Mouse (Mus musculus) heart, adult 2 months (tissue): Measurements from ENCODE around the gene Zbtb12.

Source experiments
- CTCF ChIP-seq: fragments of 200-600 bp; IDR thresholded peaks from 2 replicates; pipeline ENCODE4 v1.8.1; 2022; ENCODE audit warnings: antibody characterized with exemption, mild to moderate bottlenecking, moderate library complexity
- EP300 ChIP-seq: fragments of 200-500 bp; IDR thresholded peaks from 2 replicates; pipeline ENCODE4 v1.6.1; 2011; ENCODE audit warnings: low read depth, low read length, control low read depth; ENCODE audit not compliant: insufficient read depth
- POLR2A ChIP-seq: fragments of 200-500 bp; IDR thresholded peaks from 2 replicates; pipeline ENCODE4 v1.6.1; 2011; ENCODE audit warnings: mild to moderate bottlenecking, low read depth, low read length, control low read depth; ENCODE audit not compliant: insufficient read depth

- TF ChIP-seq CTCF: no peak
- no peak for TF ChIP-seq EP300
- no peak for TF ChIP-seq POLR2A
Observed at GRCm38 (mm10) chr17:34893072-34893824, 14.0 kb downstream of the Zbtb12 start.
